Mouse (Mus musculus) megakaryocyte-erythroid progenitor cell, adult 5-6 weeks (primary cell): Measurements from ENCODE around the gene Apoa5. TPM values are rescaled to one million over a fixed set of nuclear protein-coding genes. Genes with fewer than 3 reads are reported as not detected.

ENCODE experiments used
- total RNA-seq, 2 experiments: library from RNA; stranded (forward) in 1 of 2; stranded (reverse) in 1 of 2; fragments of 200-1000, 215-1000 nt in 1 of 2; fragments of >200 nt in 1 of 2; fragmentation: Nextera tagmentation in 1 of 2; gene quantifications; 2 replicates each; pipeline ENCODE4 v1.2.3; 2014 to 2017

Apoa5 gene
- total RNA-seq, 2 experiments from 2014 or later = not detected

Other genes with a start within 250 kb of the Apoa5 start
- 0.49 TPM in 1 of 2 replicates, not detected in the other for gene Apoa1, start 40.1 kb upstream of the Apoa5 start, total RNA-seq (2014; fragmentation: Nextera tagmentation)
- gene Apoa1, start 40.1 kb upstream of the Apoa5 start, total RNA-seq (2017) = not detected in 2 replicates
- not detected in 2 replicates for gene Apoc3, start 33.0 kb upstream of the Apoa5 start, total RNA-seq (2014; fragmentation: Nextera tagmentation)
- not detected in 2 replicates for gene Apoc3, start 33.0 kb upstream of the Apoa5 start, total RNA-seq (2017)
- not detected in 2 replicates for gene Apoa4, start 27.9 kb upstream of the Apoa5 start, total RNA-seq (2014; fragmentation: Nextera tagmentation)
- gene Apoa4, start 27.9 kb upstream of the Apoa5 start, total RNA-seq (2017) = not detected in 2 replicates
- 74.5 and 83.1 TPM in 2 replicates for gene Zpr1, start 4.4 kb downstream of the Apoa5 start, total RNA-seq (2014; fragmentation: Nextera tagmentation)
- 44.6 and 76.4 TPM in 2 replicates for gene Zpr1, start 4.4 kb downstream of the Apoa5 start, total RNA-seq (2017)
- 14.0 and 18.1 TPM in 2 replicates for gene Bud13, start 14.4 kb downstream of the Apoa5 start, total RNA-seq (2014; fragmentation: Nextera tagmentation)
- gene Bud13, start 14.4 kb downstream of the Apoa5 start, total RNA-seq (2017) = 13.8 and 16.0 TPM in 2 replicates
- gene 4931429L15Rik, start 51.4 kb downstream of the Apoa5 start, total RNA-seq (2014; fragmentation: Nextera tagmentation) = not detected in 2 replicates
- gene 4931429L15Rik, start 51.4 kb downstream of the Apoa5 start, total RNA-seq (2017) = not detected in 2 replicates